Mouse (Mus musculus): ENCODE data around the gene Npas1. TPM values are rescaled to one million over a fixed set of nuclear protein-coding genes. Genes with fewer than 3 reads are reported as not detected.
A peak's percentile ranks its signal among the peaks of the same experiment; 100 is the strongest.

The Npas1 gene
- total RNA-seq, 2 experiments from 2014 or later, result not detected

DNA sequence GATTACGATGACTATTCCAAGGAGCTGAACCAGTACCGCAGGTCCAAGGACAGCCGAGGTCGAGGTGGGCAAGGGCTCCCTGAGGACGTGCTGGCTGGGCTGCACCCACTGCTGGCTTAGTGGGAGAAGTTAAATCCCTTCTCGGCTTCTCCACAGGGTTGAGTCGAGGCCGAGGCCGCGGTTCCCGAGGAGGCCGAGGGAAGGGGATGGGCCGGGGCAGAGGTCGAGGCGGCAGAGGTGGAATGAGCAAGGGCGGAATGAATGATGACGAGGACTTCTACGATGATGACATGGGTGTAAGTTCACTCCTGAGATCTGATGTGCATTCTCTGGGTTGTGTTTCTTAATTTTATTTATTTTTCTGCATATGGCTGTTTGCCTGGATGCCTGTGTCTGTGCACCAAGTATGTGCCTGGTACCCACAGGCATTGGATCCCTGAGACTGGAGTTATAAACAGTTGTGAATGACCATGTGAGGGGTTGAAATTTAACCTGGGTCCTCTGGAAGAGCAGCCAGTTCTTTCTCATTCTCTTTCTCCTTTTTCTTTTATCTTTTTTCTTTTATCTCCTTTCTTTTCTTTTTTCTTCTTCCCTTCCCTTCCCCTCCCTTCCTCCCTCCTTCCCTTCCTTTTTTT is 55.2 kb downstream of the Npas1 start:
- ATAC-seq (ENCODE audit: poor library complexity, severe bottlenecking), result no peak

DNA sequence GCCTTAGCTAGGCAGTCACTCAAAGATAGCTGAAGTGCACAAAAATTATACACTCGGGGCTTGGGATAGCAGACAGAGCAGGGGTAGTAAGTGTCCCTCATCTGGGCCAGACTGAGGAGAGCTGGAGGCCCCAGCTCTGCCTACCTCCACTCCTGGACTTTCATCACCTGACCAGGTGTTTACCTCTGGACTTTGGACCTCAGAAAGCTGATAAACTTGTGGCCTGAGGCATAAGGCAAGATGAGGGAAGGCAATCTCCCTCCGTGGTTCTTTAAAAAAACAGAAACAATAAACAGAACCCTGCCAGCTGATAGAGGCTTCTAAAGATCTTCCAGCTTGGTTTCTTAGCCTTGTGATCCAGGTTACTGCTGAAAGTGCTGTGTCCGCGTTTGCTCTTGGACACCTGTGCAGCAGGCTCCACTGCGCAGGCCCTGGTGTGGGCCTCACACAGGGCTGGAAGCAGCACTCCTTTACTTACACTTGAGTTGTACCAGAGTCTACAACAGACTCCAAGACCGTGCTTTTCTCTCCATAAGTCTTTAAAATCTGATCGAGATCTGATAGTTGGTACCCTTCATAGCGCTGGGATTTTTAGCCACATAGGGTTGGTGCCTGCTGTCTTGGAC is 56.9 kb downstream of the Npas1 start:
- no peak for ATAC-seq (ENCODE audit: poor library complexity, severe bottlenecking)

DNA sequence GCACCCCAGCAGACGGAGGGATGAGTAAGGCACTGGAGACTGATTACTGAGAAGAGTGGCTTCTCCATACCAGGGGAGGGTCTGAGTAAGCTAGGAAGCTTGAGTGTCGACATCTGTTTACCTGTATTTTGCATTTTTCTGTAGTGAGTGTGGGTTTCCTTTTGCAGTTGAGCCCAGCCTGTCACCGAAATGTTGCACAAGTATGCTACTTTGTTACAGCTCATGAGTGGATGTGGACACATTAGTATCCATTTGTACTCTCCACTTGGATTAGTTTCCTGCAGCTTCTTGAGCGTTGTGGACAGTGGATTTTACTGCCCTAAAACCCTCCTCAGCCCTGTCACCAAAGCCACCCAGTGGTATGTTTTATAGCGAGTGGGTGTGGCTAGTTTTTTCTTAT is 58.8 kb downstream of the Npas1 start:
- ATAC-seq (ENCODE audit: poor library complexity, severe bottlenecking), result peak; percentile 56

DNA sequence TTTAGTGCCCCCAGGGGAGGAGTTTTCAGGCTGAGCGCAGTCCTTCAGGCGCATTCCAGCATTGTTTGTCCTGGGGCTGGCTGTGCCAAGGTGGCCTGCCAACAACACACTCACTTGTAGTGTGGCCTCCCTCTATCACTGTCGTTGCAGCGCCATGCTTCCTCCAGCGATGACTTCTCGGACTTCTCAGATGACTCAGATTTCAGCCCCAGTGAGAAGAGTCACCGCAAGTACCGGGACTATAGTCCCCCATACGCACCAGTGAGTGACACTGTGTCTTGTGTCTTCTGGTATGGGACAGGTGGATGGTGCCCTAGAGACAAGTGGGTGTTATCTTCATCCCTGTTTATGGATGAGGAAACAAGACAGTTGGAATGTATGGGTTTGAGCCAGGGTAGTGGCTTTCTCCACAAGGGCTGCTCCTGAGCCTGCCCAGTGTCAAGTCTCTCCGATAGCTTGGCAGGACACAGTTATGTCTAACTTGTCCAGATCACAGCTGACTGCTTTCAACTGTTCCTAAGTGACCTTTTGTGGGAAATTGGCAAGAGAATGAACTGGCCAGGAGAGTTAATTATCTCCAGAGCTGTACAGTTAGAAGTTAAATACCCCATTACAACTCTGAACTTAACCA is 60.3 kb downstream of the Npas1 start:
- ATAC-seq (ENCODE audit: poor library complexity, severe bottlenecking), result no peak

DNA sequence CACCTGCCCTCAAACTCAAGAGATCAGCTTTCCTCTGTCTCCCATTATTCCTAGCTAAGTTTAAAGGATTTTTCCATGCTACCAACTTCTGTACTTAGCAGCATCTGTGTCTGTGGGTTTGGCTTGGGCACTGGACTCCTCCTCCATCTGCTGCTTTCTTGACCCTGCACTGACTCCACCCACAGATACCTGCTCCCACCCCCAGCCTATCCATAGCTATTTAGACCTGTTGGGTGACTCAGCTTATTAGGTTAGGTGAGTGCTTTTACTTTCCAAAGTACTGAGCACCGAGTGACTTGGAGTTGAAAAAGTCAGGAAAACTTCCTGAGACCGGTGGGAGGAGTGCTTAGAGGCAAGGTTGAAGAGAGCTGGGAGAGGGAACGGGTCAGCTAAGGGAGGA is 62.1 kb downstream of the Npas1 start:
- no peak for ATAC-seq (ENCODE audit: poor library complexity, severe bottlenecking)

DNA sequence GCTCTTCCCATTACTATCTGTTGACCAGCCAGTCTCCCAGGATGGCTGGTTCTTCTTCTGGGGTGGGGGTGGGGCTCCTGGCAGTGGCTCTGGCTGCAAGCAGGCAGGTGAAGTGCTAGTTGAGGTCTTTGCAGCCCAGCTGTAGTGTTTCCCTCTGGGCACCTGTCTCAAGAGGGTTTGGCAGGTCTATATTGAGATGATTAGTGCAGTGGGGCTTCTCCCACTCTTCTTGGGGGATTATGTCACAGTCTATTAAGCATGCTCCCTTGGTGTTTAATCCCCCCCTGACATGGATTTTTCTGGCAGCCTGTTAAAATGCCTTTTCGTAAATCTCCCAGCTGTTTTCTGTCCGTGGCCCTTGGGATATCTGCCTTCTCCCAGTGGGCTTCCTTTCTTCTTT is 64.6 kb downstream of the Npas1 start:
- no peak for ATAC-seq (ENCODE audit: poor library complexity, severe bottlenecking)

DNA sequence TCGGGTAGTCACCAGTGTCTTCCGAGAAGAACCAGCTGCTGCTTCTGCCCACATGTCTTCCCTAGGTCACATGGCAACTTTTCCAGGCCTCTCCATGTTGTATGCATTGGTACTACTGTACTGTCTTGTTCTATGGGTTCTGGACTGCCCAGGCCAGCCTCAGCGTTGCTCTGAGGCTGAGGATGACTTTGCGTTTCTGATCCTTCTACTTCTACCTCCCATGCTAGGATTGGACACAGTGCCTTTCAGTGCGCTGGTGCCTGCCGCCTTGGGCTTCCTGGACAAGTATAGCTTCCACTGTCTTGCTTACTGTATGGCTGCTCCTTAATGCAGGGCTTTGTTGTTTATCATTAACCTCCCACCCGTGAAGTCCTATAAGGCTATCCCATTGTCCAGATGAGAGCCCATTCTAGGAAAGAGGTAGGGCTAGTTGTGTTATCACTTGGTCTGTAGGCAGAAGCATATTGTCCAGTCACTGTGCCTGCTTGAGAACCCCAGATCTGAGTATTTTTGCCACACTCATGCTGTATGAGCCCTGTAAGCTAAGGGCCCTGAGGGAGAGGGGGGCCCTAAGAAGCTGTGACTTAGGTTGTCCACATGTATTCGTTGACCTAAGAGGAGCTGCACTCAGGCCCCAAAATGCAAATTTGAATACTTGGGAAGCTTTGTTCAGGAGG is 65.2 kb downstream of the Npas1 start:
- ATAC-seq (ENCODE audit: poor library complexity, severe bottlenecking), result peak; percentile 64

DNA sequence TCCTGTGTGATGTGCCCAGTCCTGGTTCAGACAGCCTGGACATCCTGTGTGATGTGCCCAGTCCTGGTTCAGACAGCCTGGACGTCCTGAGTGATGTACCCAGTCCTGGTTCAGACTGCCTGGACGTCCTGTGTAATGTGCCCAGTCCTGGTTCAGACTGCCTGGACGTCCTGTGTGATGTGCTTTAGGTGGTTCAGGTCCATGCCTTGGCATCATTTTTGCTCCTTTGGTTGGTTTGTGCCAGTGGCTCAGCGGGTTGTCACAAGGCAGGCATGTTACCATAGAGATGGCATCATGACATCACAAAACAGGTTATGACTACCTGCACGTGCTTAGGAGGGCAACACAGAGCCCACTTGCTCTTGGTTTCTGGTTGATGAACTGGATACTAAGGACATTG is 66.4 kb downstream of the Npas1 start:
- no peak for ATAC-seq (ENCODE audit: poor library complexity, severe bottlenecking)

DNA sequence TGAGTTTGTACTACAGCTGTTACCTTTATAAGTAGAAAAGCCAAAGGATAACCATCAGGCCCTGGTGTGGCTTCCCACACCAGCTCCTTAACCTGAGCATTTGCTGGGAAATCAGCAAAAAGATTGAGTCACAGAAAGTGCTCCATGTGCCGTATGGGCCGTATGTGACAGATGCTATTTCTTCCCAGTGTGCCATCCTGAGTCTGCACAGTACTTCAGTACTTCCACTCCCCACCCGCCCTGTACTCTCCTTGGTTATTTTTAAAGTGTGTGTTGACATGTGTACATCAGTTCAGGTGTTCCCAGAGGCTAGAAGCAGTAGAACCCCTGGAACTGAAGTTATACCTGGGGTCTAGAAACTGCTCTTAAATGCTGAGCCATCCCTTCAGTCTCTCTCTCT is 70.5 kb downstream of the Npas1 start:
- ATAC-seq (ENCODE audit: poor library complexity, severe bottlenecking), result no peak

Other genes starting within 250 kb of the Npas1 start
- 5.7 and 7.4 TPM in 2 replicates for gene C5ar2, start 233.6 kb downstream of the Npas1 start, total RNA-seq (2015)
- 6.9 and 10.7 TPM in 2 replicates for gene C5ar2, start 233.6 kb downstream of the Npas1 start, total RNA-seq (2017)
- 49.8 TPM in 2 replicates for gene C5ar1, start 218.2 kb downstream of the Npas1 start, total RNA-seq (2015)
- 13.6 and 22.2 TPM in 2 replicates for gene C5ar1, start 218.2 kb downstream of the Npas1 start, total RNA-seq (2017)
- 7.3 and 8.7 TPM in 2 replicates for gene Inafm1, start 204.1 kb downstream of the Npas1 start, total RNA-seq (2015)
- gene Inafm1, start 204.1 kb downstream of the Npas1 start, total RNA-seq (2017), result 3.7 and 5.4 TPM in 2 replicates
- gene Ccdc9, start 190.9 kb downstream of the Npas1 start, total RNA-seq (2015), result 26.0 and 30.3 TPM in 2 replicates
- gene Ccdc9, start 190.9 kb downstream of the Npas1 start, total RNA-seq (2017), result 117 and 121 TPM in 2 replicates
- gene Bbc3, start 169.3 kb downstream of the Npas1 start, total RNA-seq (2015), result 1.5 and 3.3 TPM in 2 replicates
- 1.1 and 3.0 TPM in 2 replicates for gene Bbc3, start 169.3 kb downstream of the Npas1 start, total RNA-seq (2017)
- 49.1 and 55.1 TPM in 2 replicates for gene Sae1, start 89.9 kb downstream of the Npas1 start, total RNA-seq (2015)
- gene Sae1, start 89.9 kb downstream of the Npas1 start, total RNA-seq (2017), result 267 and 278 TPM in 2 replicates
- gene Zc3h4, start 76.8 kb downstream of the Npas1 start, total RNA-seq (2015), result 25.3 and 28.0 TPM in 2 replicates
- 20.6 and 34.0 TPM in 2 replicates for gene Zc3h4, start 76.8 kb downstream of the Npas1 start, total RNA-seq (2017)
- 24.2 and 33.1 TPM in 2 replicates for gene Tmem160, start 24.9 kb downstream of the Npas1 start, total RNA-seq (2015)
- gene Tmem160, start 24.9 kb downstream of the Npas1 start, total RNA-seq (2017), result 10.7 and 12.8 TPM in 2 replicates
- gene Arhgap35, start 137.3 kb upstream of the Npas1 start, total RNA-seq (2015), result 3.9 and 4.1 TPM in 2 replicates
- 2.6 and 4.1 TPM in 2 replicates for gene Arhgap35, start 137.3 kb upstream of the Npas1 start, total RNA-seq (2017)
- gene Ceacam15, start 198.0 kb upstream of the Npas1 start, total RNA-seq (2015), result not detected in 2 replicates
- not detected in 2 replicates for gene Ceacam15, start 198.0 kb upstream of the Npas1 start, total RNA-seq (2017)
- not detected in 2 replicates for gene Ceacam9, start 244.2 kb upstream of the Npas1 start, total RNA-seq (2015)
- not detected in 2 replicates for gene Ceacam9, start 244.2 kb upstream of the Npas1 start, total RNA-seq (2017)

All from megakaryocyte, adult 5-6 weeks (primary cell).